11 mouse cellular contexts compared by ENCODE assay signal in genomic region chr2:27702904-27703666, GRCm38 (mm10). TPM values are rescaled to one million over a fixed set of nuclear protein-coding genes. Genes with fewer than 3 reads are reported as not detected.
DNase-seq lines count a peak whose midpoint lies in the region; ATAC-seq and TF ChIP-seq lines count a peak whose summit lies in the region.
"Had no signal": no experiment of that assay in that cellular context is flagged by ENCODE, and none has a peak within 500 bp of the region (broad histone marks: within the 10 kb centered on the region; RNA-seq: fewer than 3 reads in every experiment).

No protein-coding gene starts in this region.

- 58% methylated on average over 10 of the region's 10 CpGs for WGBS in heart, postnatal 0 days
- WGBS in small intestine, adult 2 months, result 22% methylated on average over 10 of the region's 10 CpGs

- H3K4me3 ChIP-seq in heart, postnatal 0 days (ENCODE audit: low read depth, low read length), result no peak overlapping the region
- H3K4me3 ChIP-seq in small intestine, adult 2 months (ENCODE audit: low read depth, low read length), result no peak overlapping the region
- H3K4me3 ChIP-seq in layer of hippocampus, adult 2 months, result no peak overlapping the region

- ATAC-seq in heart, postnatal 0 days (ENCODE audit: insufficient read depth, low read depth), result no peak

- no peak overlapping the region for H3K27ac ChIP-seq in heart, postnatal 0 days (ENCODE audit: low read depth)
- H3K27ac ChIP-seq in small intestine, adult 2 months (ENCODE audit: insufficient read depth, low read depth, low read length), result peak overlapping the region; percentile 60
- H3K27ac ChIP-seq in layer of hippocampus, adult 2 months, result no peak overlapping the region

- H3K36me3 ChIP-seq in heart, postnatal 0 days (replicated peaks; ENCODE audit: control insufficient read depth, insufficient read depth, low read length), result no peaks in the 10 kb centered on the region
- H3K36me3 ChIP-seq in small intestine, adult 2 months (ENCODE audit: control insufficient read depth, insufficient read depth, low read length), result no peaks in the 10 kb centered on the region

- intact Hi-C loops in heart, postnatal 25 days (cut with DNase I), result no loop called here

- H3K4me1 ChIP-seq in heart, postnatal 0 days (ENCODE audit: control insufficient read depth, insufficient read depth), result peaks cover 59% of the 10 kb centered on the region
- peaks cover 60% of the 10 kb centered on the region for H3K4me1 ChIP-seq in small intestine, adult 2 months (ENCODE audit: control insufficient read depth, insufficient read depth, insufficient read length, low read length)

- no peak for TF ChIP-seq POLR2A in small intestine, adult 2 months (IDR thresholded peaks at IDR 0.05; ENCODE audit: low read depth, low read length)

- H3K9me3 ChIP-seq in heart, postnatal 0 days (replicated peaks; ENCODE audit: control insufficient read depth, low read length), result no peaks in the 10 kb centered on the region

- no peak for DNase-seq in heart, postnatal 0 days (ENCODE audit: low spot score)
- no peak for DNase-seq in heart, postnatal 25 days (ENCODE audit: low spot score)
- peak; percentile 86 for DNase-seq in c-Kit-positive CD71-positive TER-119-negative erythroid progenitor cells, embryonic 14.5 days (ENCODE audit: low read depth)
- DNase-seq in kidney, postnatal 36 days, result peak; percentile 45 to 53
- DNase-seq in retina, embryonic 14.5 days (ENCODE audit: low spot score), result no peak
- no peak for DNase-seq in layer of hippocampus, adult 2 months (ENCODE audit: low spot score in 2 of 2)
- DNase-seq in left cerebral cortex, adult 11 months (ENCODE audit: low spot score), result no peak
- DNase-seq: cerebellum, adult 11-12 months; gastrocnemius, postnatal 36 days; retina, postnatal 1 day had no signal

- H3K27me3 ChIP-seq in heart, postnatal 0 days (ENCODE audit: control insufficient read depth, insufficient read depth, low read length), result no peaks in the 10 kb centered on the region
- H3K27me3 ChIP-seq in small intestine, adult 2 months (ENCODE audit: control insufficient read depth, insufficient read depth, low read length), result no peaks in the 10 kb centered on the region

- no peak for TF ChIP-seq EP300 in heart, postnatal 0 days (IDR thresholded peaks at IDR 0.05; ENCODE audit: low read depth)

- 0 out of 2 replicates have a peak overlapping the region, but pooled peaks have one; percentile 16 for H3K9ac ChIP-seq in heart, postnatal 0 days (replicated peaks; ENCODE audit: low read depth, low read length)

- no peak for TF ChIP-seq CTCF in heart, postnatal 0 days (IDR thresholded peaks at IDR 0.05; ENCODE audit: low read depth)
- TF ChIP-seq CTCF in small intestine, adult 2 months (IDR thresholded peaks at IDR 0.05; ENCODE audit: extremely low read depth, insufficient read length, insufficient replicate concordance, low read depth, low read length), result no peak
- no peak for TF ChIP-seq CTCF in layer of hippocampus, adult 2 months (conservative IDR thresholded peaks at IDR 0.05)

- H3K4me2 ChIP-seq in heart, postnatal 0 days (ENCODE audit: low read depth, low read length), result no peak overlapping the region

RNA-seq across cellular contexts. Expression of gene Rxra, which starts 26.8 kb away (rescaled TPM):
- total RNA-seq in heart, postnatal 0 days (2014; rRNA removed; ENCODE audit: low replicate concordance), result 56.9 and 81.7 TPM in 2 replicates
- 4.9 and 5.5 TPM in 2 replicates for polyA plus RNA-seq in heart, postnatal 0 days (2015; fragmentation: Nextera tagmentation; extraction: Ambion mirVana)
- 10 to 100 TPM; 41.5 to 45.9 TPM for total RNA-seq in heart, postnatal 25 days (2021)
- 48.7 and 110 TPM in 2 replicates for polyA plus RNA-seq in small intestine, adult 2 months (2012; rRNA removed)
- total RNA-seq in layer of hippocampus, adult 2 months (2021), result 10 to 100 TPM; 26.9 to 29.5 TPM

Comparison
In these comparisons a context has a peak if more than half of its experiments do, and no peak if none do; other contexts are left out.
1. DNase-seq: peak in c-Kit-positive CD71-positive TER-119-negative erythroid progenitor cells, embryonic 14.5 days (single experiment) and kidney, postnatal 36 days (2 of 2); none in heart, postnatal 0 days (single experiment), heart, postnatal 25 days (single experiment), retina, embryonic 14.5 days (single experiment), layer of hippocampus, adult 2 months (0 of 2) and left cerebral cortex, adult 11 months (single experiment).